Mouse (Mus musculus): ENCODE results near the gene Tnfsf13. TPM values are rescaled to one million over a fixed set of nuclear protein-coding genes. Genes with fewer than 3 reads are reported as not detected.
"Not testable (repeated sequence)": the region's sequence is repeated elsewhere in the genome, so short reads cannot be mapped to it uniquely, and the experiment has no call there.

The Tnfsf13 gene
- polyA plus RNA-seq, 1 experiment from 2014 or later = 0.17 TPM

- ATAC-seq (ENCODE audit: low read depth) = no peak
- no peaks in the 10 kb centered on the region for H3K27me3 ChIP-seq (ENCODE audit: control insufficient read depth, insufficient read depth, low read depth, low read length)
- no peak overlapping the region for H3K4me3 ChIP-seq (ENCODE audit: low read depth, low read length)
- H3K4me2 ChIP-seq (ENCODE audit: low read depth, low read length) = no peak overlapping the region
- H3K9ac ChIP-seq (ENCODE audit: low read depth, low read length) = no peak overlapping the region
- H3K4me1 ChIP-seq (ENCODE audit: control insufficient read depth, low read depth, low read length) = peaks cover 12% of the 10 kb centered on the region
- WGBS (ENCODE audit: insufficient replicate concordance) = 68% methylated on average over 4 of the region's 4 CpGs
- no peak overlapping the region for H3K27ac ChIP-seq (ENCODE audit: low read length)
- no peaks in the 10 kb centered on the region for H3K36me3 ChIP-seq (ENCODE audit: control insufficient read depth, insufficient read depth)
- H3K9me3 ChIP-seq (replicated peaks; ENCODE audit: control insufficient read depth, low read length) = no peaks in the 10 kb centered on the region
Measured at GRCm38 (mm10) chr11:69707873-69708381, 22.3 kb upstream of the Tnfsf13 start.

DNA sequence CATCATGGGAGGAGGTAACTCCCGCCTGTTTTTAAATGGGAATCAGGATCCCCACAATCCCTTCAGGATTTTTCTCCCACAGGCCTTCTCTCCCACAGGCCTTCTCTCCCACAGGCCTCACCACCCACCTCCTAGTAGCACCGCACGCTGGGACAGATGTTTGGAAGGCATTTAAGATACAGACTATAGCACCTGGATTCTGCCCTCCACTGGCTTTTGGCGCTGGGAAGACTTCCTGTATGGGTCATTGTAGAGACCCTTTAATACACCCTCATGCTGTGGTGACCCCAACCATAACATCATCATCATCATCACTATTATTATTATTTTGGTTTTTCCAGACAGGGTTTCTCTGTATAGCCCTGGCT lies 21.9 kb upstream of the Tnfsf13 start:
- 78% methylated on average over 4 of the region's 4 CpGs for WGBS (ENCODE audit: insufficient replicate concordance)
- Histone ChIP-seq H3K4me3 (ENCODE audit: low read depth, low read length) (no peak overlapping the region), H3K4me1 (ENCODE audit: control insufficient read depth, low read depth, low read length) (peaks cover 12% of the 10 kb centered on the region), H3K4me2 (ENCODE audit: low read depth, low read length) (no peak overlapping the region), H3K27ac (ENCODE audit: low read length) (no peak overlapping the region), H3K9me3 (replicated peaks; ENCODE audit: control insufficient read depth, low read length) (no peaks in the 10 kb centered on the region), H3K9ac (ENCODE audit: low read depth, low read length) (no peak overlapping the region), H3K27me3 (ENCODE audit: control insufficient read depth, insufficient read depth, low read depth, low read length) (no peaks in the 10 kb centered on the region), H3K36me3 (ENCODE audit: control insufficient read depth, insufficient read depth) (no peaks in the 10 kb centered on the region)
- no peak for ATAC-seq (ENCODE audit: low read depth)

GRCm38 (mm10) chr11:69706775-69707479 lies 21.3 kb upstream of the Tnfsf13 start:
- WGBS (ENCODE audit: insufficient replicate concordance) = 69% methylated on average over 6 of the region's 6 CpGs
- Histone ChIP-seq H3K9ac (ENCODE audit: low read depth, low read length) (no peak overlapping the region), H3K4me1 (ENCODE audit: control insufficient read depth, low read depth, low read length) (peaks cover 12% of the 10 kb centered on the region), H3K4me3 (ENCODE audit: low read depth, low read length) (no peak overlapping the region), H3K27me3 (ENCODE audit: control insufficient read depth, insufficient read depth, low read depth, low read length) (no peaks in the 10 kb centered on the region), H3K27ac (ENCODE audit: low read length) (no peak overlapping the region), H3K36me3 (ENCODE audit: control insufficient read depth, insufficient read depth) (no peaks in the 10 kb centered on the region), H3K4me2 (ENCODE audit: low read depth, low read length) (no peak overlapping the region), H3K9me3 (replicated peaks; ENCODE audit: control insufficient read depth, low read length) (no peaks in the 10 kb centered on the region)
- no peak for ATAC-seq (ENCODE audit: low read depth)

- Histone ChIP-seq H3K4me3 (ENCODE audit: low read depth, low read length) (no peak overlapping the region), H3K9ac (ENCODE audit: low read depth, low read length) (no peak overlapping the region), H3K4me1 (ENCODE audit: control insufficient read depth, low read depth, low read length) (peaks cover 2% of the 10 kb centered on the region), H3K27ac (ENCODE audit: low read length) (no peak overlapping the region), H3K4me2 (ENCODE audit: low read depth, low read length) (no peak overlapping the region), H3K27me3 (ENCODE audit: control insufficient read depth, insufficient read depth, low read depth, low read length) (no peaks in the 10 kb centered on the region), H3K36me3 (ENCODE audit: control insufficient read depth, insufficient read depth) (no peaks in the 10 kb centered on the region), H3K9me3 (replicated peaks; ENCODE audit: control insufficient read depth, low read length) (no peaks in the 10 kb centered on the region)
- WGBS (ENCODE audit: insufficient replicate concordance) = 36% methylated on average over 2 of the region's 2 CpGs
- ATAC-seq (ENCODE audit: low read depth) = no peak
Measured at GRCm38 (mm10) chr11:69704613-69705010, 19.0 kb upstream of the Tnfsf13 start.

GRCm38 (mm10) chr11:69703814-69704612 lies 18.4 kb upstream of the Tnfsf13 start:
- Histone ChIP-seq H3K4me1 (ENCODE audit: control insufficient read depth, low read depth, low read length) (no peaks in the 10 kb centered on the region; the same call in 1 of the 2 replicates), H3K36me3 (ENCODE audit: control insufficient read depth, insufficient read depth) (no peaks in the 10 kb centered on the region), H3K27ac (ENCODE audit: low read length) (no peak overlapping the region), H3K27me3 (ENCODE audit: control insufficient read depth, insufficient read depth, low read depth, low read length) (no peaks in the 10 kb centered on the region), H3K9me3 (replicated peaks; ENCODE audit: control insufficient read depth, low read length) (no peaks in the 10 kb centered on the region), H3K9ac (ENCODE audit: low read depth, low read length) (no peak overlapping the region), H3K4me2 (ENCODE audit: low read depth, low read length) (no peak overlapping the region), H3K4me3 (ENCODE audit: low read depth, low read length) (no peak overlapping the region)
- no peak for ATAC-seq (ENCODE audit: low read depth)
- WGBS (ENCODE audit: insufficient replicate concordance) = 53% methylated on average over 8 of the region's 8 CpGs

- H3K27me3 ChIP-seq (ENCODE audit: control insufficient read depth, insufficient read depth, low read depth, low read length); ATAC-seq (ENCODE audit: low read depth); H3K4me1 ChIP-seq (ENCODE audit: control insufficient read depth, low read depth, low read length); H3K9me3 ChIP-seq (replicated peaks; ENCODE audit: control insufficient read depth, low read length); H3K4me3 ChIP-seq (ENCODE audit: low read depth, low read length); H3K27ac ChIP-seq (ENCODE audit: low read length); H3K4me2 ChIP-seq (ENCODE audit: low read depth, low read length); H3K36me3 ChIP-seq (ENCODE audit: control insufficient read depth, insufficient read depth); H3K9ac ChIP-seq (ENCODE audit: low read depth, low read length): not testable (repeated sequence)
- 55% methylated on average over 2 of the region's 3 CpGs for WGBS (ENCODE audit: insufficient replicate concordance)
Measured at GRCm38 (mm10) chr11:69703381-69703780, 17.8 kb upstream of the Tnfsf13 start.

- 78% methylated on average over 10 of the region's 10 CpGs for WGBS (ENCODE audit: insufficient replicate concordance)
- not testable (repeated sequence) for H3K9me3 ChIP-seq (replicated peaks; ENCODE audit: control insufficient read depth, low read length); H3K27me3 ChIP-seq (ENCODE audit: control insufficient read depth, insufficient read depth, low read depth, low read length); H3K36me3 ChIP-seq (ENCODE audit: control insufficient read depth, insufficient read depth); H3K27ac ChIP-seq (ENCODE audit: low read length); H3K4me1 ChIP-seq (ENCODE audit: control insufficient read depth, low read depth, low read length); H3K4me3 ChIP-seq (ENCODE audit: low read depth, low read length); H3K9ac ChIP-seq (ENCODE audit: low read depth, low read length); H3K4me2 ChIP-seq (ENCODE audit: low read depth, low read length); ATAC-seq (ENCODE audit: low read depth)
Measured at GRCm38 (mm10) chr11:69702886-69703285, 17.3 kb upstream of the Tnfsf13 start.

DNA sequence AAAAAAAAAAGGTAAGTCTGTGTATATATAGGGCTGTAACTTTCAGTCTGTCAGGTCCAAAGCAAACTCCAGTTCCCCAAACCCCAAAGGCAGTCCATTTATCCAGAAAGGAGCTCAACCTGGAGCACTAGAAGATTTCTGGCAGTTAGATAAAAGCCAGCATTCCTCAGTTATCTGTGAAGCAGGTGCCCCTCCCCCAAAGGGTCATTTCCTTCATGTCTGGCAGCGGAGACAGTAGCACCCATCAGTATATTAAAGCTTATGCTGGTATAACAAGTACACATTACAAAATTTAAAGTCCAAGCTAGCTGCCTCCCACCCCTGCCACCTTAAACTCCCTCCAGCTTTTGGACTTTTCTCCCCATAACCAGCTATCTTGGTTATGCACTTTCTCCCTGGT lies 14.0 kb upstream of the Tnfsf13 start:
- Histone ChIP-seq H3K27me3 (ENCODE audit: control insufficient read depth, insufficient read depth, low read depth, low read length) (no peaks in the 10 kb centered on the region; the same call in 1 of the 2 replicates), H3K9me3 (replicated peaks; ENCODE audit: control insufficient read depth, low read length) (no peaks in the 10 kb centered on the region), H3K4me2 (ENCODE audit: low read depth, low read length) (no peak overlapping the region), H3K36me3 (ENCODE audit: control insufficient read depth, insufficient read depth) (no peaks in the 10 kb centered on the region), H3K4me1 (ENCODE audit: control insufficient read depth, low read depth, low read length) (peaks cover 2% of the 10 kb centered on the region), H3K9ac (ENCODE audit: low read depth, low read length) (no peak overlapping the region), H3K4me3 (ENCODE audit: low read depth, low read length) (no peak overlapping the region), H3K27ac (ENCODE audit: low read length) (no peak overlapping the region)
- ATAC-seq (ENCODE audit: low read depth) = no peak
- WGBS (ENCODE audit: insufficient replicate concordance) = 20% methylated on average over 1 of the region's 1 CpGs

DNA sequence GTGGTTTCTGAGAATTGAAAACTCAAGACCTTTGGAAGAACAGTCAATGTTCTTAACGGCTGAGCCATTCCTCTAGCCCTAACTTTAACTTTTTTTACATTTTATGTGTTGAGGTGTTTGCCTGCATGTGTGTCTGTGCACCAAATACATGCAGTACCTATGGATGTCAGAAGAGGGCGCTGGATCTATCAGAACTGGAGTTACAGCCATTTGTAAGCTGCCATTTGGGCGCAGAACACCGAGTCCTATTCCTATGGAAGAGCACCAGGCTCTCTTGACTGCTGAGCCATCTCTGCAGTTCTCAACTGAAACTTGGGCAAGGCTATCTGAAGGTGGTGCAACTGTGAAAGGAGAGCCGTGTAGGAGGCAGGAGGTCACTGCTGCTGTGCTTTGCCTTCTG lies 13.0 kb upstream of the Tnfsf13 start:
- no peak for ATAC-seq (ENCODE audit: low read depth)
- Histone ChIP-seq H3K4me2 (ENCODE audit: low read depth, low read length) (no peak overlapping the region), H3K36me3 (ENCODE audit: control insufficient read depth, insufficient read depth) (no peaks in the 10 kb centered on the region), H3K9me3 (replicated peaks; ENCODE audit: control insufficient read depth, low read length) (no peaks in the 10 kb centered on the region), H3K27me3 (ENCODE audit: control insufficient read depth, insufficient read depth, low read depth, low read length) (no peaks in the 10 kb centered on the region; the same call in 1 of the 2 replicates), H3K27ac (ENCODE audit: low read length) (no peak overlapping the region), H3K4me1 (ENCODE audit: control insufficient read depth, low read depth, low read length) (peaks cover 2% of the 10 kb centered on the region), H3K9ac (ENCODE audit: low read depth, low read length) (no peak overlapping the region), H3K4me3 (ENCODE audit: low read depth, low read length) (no peak overlapping the region)
- 61% methylated on average over 5 of the region's 5 CpGs for WGBS (ENCODE audit: insufficient replicate concordance)

Measured in liver, embryonic 16.5 days (tissue).